ENCODE assay signal across 10 mouse cellular contexts in the genomic region with DNA sequence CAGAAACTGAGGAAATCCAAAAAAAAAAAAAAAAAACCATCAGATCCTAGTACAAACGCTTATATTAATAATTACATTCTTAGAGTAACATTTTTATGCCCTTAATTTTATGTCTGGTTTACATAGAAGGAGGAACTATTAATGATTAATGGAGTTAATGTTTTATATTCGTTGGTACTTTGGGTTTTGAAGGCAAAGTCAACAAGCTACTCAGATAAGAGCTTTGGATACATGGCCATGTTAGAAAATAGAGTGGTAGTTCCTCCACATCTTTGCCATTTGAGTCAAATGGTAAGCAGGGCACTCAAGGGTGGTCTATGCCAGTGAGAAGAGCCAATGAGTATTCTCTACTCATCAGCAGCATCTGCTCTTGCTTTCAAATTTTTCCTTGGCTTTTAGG.
"Had no signal": no experiment of that assay in that cellular context is flagged by ENCODE, and none has a peak within 500 bp of the region (broad histone marks: within the 10 kb centered on the region; RNA-seq: fewer than 3 reads in every experiment).

No protein-coding gene starts in this region.

- H3K4me3 ChIP-seq: limb, embryonic 10.5 days; midbrain, embryonic 12.5 days had no signal

- H3K9ac ChIP-seq: lung, embryonic 14.5 days; midbrain, embryonic 12.5 days had no signal

- H3K9me3 ChIP-seq: limb, embryonic 10.5 days had no signal

- H3K27ac ChIP-seq: kidney, postnatal 0 days; limb, embryonic 10.5 days; midbrain, embryonic 12.5 days had no signal

- H3K4me1 ChIP-seq: limb, embryonic 10.5 days; midbrain, embryonic 12.5 days had no signal

- H3K27me3 ChIP-seq: midbrain, embryonic 12.5 days had no signal

- ATAC-seq: hindbrain, embryonic 16.5 days; inflammation-experienced regulatory T-cells, adult 6 months had no signal

- DNase-seq: kidney, adult 8-10 months; lung, embryonic 14.5 days; right cerebral cortex, postnatal 14 days; thymus, adult 18-20 months; thymus, postnatal 14 days had no signal

- H3K4me2 ChIP-seq: lung, embryonic 14.5 days; midbrain, embryonic 12.5 days had no signal
